ENCODE assay signal across 8 mouse cellular contexts in genomic region chr5:142448076-142448475, GRCm38 (mm10). TPM values are rescaled to one million over a fixed set of nuclear protein-coding genes. Genes with fewer than 3 reads are reported as not detected.
A peak's percentile ranks its signal among the peaks of the same experiment; 100 is the strongest.
DNase-seq lines count a peak whose midpoint lies in the region; ATAC-seq and TF ChIP-seq lines count a peak whose summit lies in the region.

No protein-coding gene starts in this region.

- 7% methylated on average over 9 of the region's 9 CpGs for WGBS in forebrain, embryonic 15.5 days
- WGBS in liver, postnatal 0 days (ENCODE audit: insufficient replicate concordance): 8% methylated on average over 9 of the region's 9 CpGs
- WGBS in neural tube, embryonic 15.5 days: 6% methylated on average over 9 of the region's 9 CpGs

- intact Hi-C loops in heart, postnatal 25 days (cut with DNase I): loop anchor here (1.0 to 10.0 kb wide), 3 partner anchors 81 to 1603 kb away; no protein-coding TSS in a partner anchor

- H3K27ac ChIP-seq in forebrain, embryonic 15.5 days (replicated peaks): 0 out of 2 replicates have a peak overlapping the region, but pooled peaks have one; percentile 44
- no peak overlapping the region for H3K27ac ChIP-seq in liver, postnatal 0 days (ENCODE audit: low read depth)
- H3K27ac ChIP-seq in neural tube, embryonic 15.5 days (replicated peaks): peak overlapping the region; percentile 48; the same call in 1 of the 2 replicates

- no peak overlapping the region for H3K4me2 ChIP-seq in forebrain, embryonic 15.5 days (replicated peaks)
- H3K4me2 ChIP-seq in liver, postnatal 0 days (ENCODE audit: low read depth, low read length): no peak overlapping the region
- H3K4me2 ChIP-seq in neural tube, embryonic 15.5 days: peak overlapping the region; percentile 32

- H3K27me3 ChIP-seq in forebrain, embryonic 15.5 days: no peaks in the 10 kb centered on the region
- H3K27me3 ChIP-seq in liver, postnatal 0 days (ENCODE audit: insufficient read depth, low read length): no peaks in the 10 kb centered on the region
- H3K27me3 ChIP-seq in neural tube, embryonic 15.5 days (replicated peaks): no peaks in the 10 kb centered on the region

- peak; percentile 94 for DNase-seq in ES-CJ7 (ENCODE audit: low read depth, low spot score)
- DNase-seq in cerebellum, adult 11 months: peak; percentile 80
- peak; percentile 61 for DNase-seq in heart, postnatal 25 days (ENCODE audit: low spot score)
- DNase-seq in layer of hippocampus, adult 11-12 months (ENCODE audit: low spot score): peak; percentile 93
- peak; percentile 93 for DNase-seq in liver, postnatal 0 days
- DNase-seq in testis, postnatal 10 days (ENCODE audit: low spot score): peak; percentile 95

- H3K4me3 ChIP-seq in forebrain, embryonic 15.5 days: no peak overlapping the region
- no peak overlapping the region for H3K4me3 ChIP-seq in liver, postnatal 0 days (ENCODE audit: low read depth, low read length)
- no peak overlapping the region for H3K4me3 ChIP-seq in neural tube, embryonic 15.5 days (replicated peaks)

- H3K36me3 ChIP-seq in forebrain, embryonic 15.5 days: peaks cover 10% of the 10 kb centered on the region
- peaks cover 29% of the 10 kb centered on the region for H3K36me3 ChIP-seq in liver, postnatal 0 days (replicated peaks; ENCODE audit: insufficient read depth, low read length)
- peaks cover 22% of the 10 kb centered on the region for H3K36me3 ChIP-seq in neural tube, embryonic 15.5 days

- TF ChIP-seq EP300 in liver, postnatal 0 days (IDR thresholded peaks at IDR 0.05; ENCODE audit: low read depth): no peak

- H3K9ac ChIP-seq in forebrain, embryonic 15.5 days (replicated peaks): 0 out of 2 replicates have a peak overlapping the region, but pooled peaks have one; percentile 6
- H3K9ac ChIP-seq in liver, postnatal 0 days (replicated peaks): no peak overlapping the region
- H3K9ac ChIP-seq in neural tube, embryonic 15.5 days (replicated peaks): no peak overlapping the region

- ATAC-seq in forebrain, embryonic 15.5 days (replicated peaks): peak; percentile 73
- ATAC-seq in liver, postnatal 0 days: peak; percentile 39
- ATAC-seq in neural tube, embryonic 15.5 days (ENCODE audit: low FRiP score): peak; percentile 67

- no peaks in the 10 kb centered on the region for H3K9me3 ChIP-seq in forebrain, embryonic 15.5 days
- H3K9me3 ChIP-seq in liver, postnatal 0 days (ENCODE audit: low read length): no peaks in the 10 kb centered on the region
- H3K9me3 ChIP-seq in neural tube, embryonic 15.5 days (replicated peaks): no peaks in the 10 kb centered on the region

- peak; percentile 99 for TF ChIP-seq CTCF in liver, postnatal 0 days (IDR thresholded peaks at IDR 0.05; ENCODE audit: low read depth)

- H3K4me1 ChIP-seq in forebrain, embryonic 15.5 days: peaks cover 18% of the 10 kb centered on the region
- peaks cover 23% of the 10 kb centered on the region for H3K4me1 ChIP-seq in liver, postnatal 0 days (ENCODE audit: insufficient read depth)
- peaks cover 32% of the 10 kb centered on the region for H3K4me1 ChIP-seq in neural tube, embryonic 15.5 days

RNA-seq across cellular contexts. Expression of gene Ap5z1, which starts 15.7 kb away (rescaled TPM):
- 15.0 and 15.1 TPM in 2 replicates for polyA plus RNA-seq in forebrain, embryonic 15.5 days (2015; fragmentation: Nextera tagmentation; extraction: Ambion mirVana)
- total RNA-seq in heart, postnatal 25 days (2021): 1 to 10 TPM; 5.5 to 6.2 TPM
- polyA plus RNA-seq in liver, postnatal 0 days (2015; fragmentation: Nextera tagmentation; extraction: Ambion mirVana): 2.8 and 4.0 TPM in 2 replicates
- polyA plus RNA-seq in neural tube, embryonic 15.5 days (2015; fragmentation: Nextera tagmentation; extraction: Ambion mirVana): 12.4 and 12.7 TPM in 2 replicates

RNA-seq across cellular contexts. Expression of gene Foxk1, which starts 46.8 kb away (rescaled TPM):
- polyA plus RNA-seq in forebrain, embryonic 15.5 days (2015; fragmentation: Nextera tagmentation; extraction: Ambion mirVana): 3.9 TPM in 2 replicates
- total RNA-seq in heart, postnatal 25 days (2021): 10 to 100 TPM; 16.2 TPM
- polyA plus RNA-seq in liver, postnatal 0 days (2015; fragmentation: Nextera tagmentation; extraction: Ambion mirVana): 1.7 TPM in 2 replicates
- 4.8 and 6.0 TPM in 2 replicates for polyA plus RNA-seq in neural tube, embryonic 15.5 days (2015; fragmentation: Nextera tagmentation; extraction: Ambion mirVana)
